Mouse (Mus musculus) stomach, embryonic 15.5 days (tissue): ENCODE data around the gene Xpr1. TPM values are rescaled to one million over a fixed set of nuclear protein-coding genes. Genes with fewer than 3 reads are reported as not detected.

ENCODE experiments used
- ATAC-seq: fragments of 200-750 bp; cut with Nextera tagmentation; 2 replicates; pipeline ENCODE4 v1.8.0; 2017; ENCODE audit warnings: low read depth, moderate number of reproducible peaks, moderate TSS enrichment; ENCODE audit not compliant: insufficient read depth, low FRiP score
- H3K27ac ChIP-seq: fragments of 300-500 bp; sonication (generic); 2 replicates; pipeline ENCODE4 v1.5.1; 2015; ENCODE audit warnings: mild to moderate bottlenecking, inconsistent platforms
- H3K27me3 ChIP-seq: fragments of 300-500 bp; sonication (generic); replicated peaks from 2 replicates; pipeline ENCODE4 v1.6.1; 2015; ENCODE audit warnings: inconsistent platforms
- H3K36me3 ChIP-seq: fragments of 300-500 bp; sonication (generic); 2 replicates; pipeline ENCODE4 v1.6.1; 2015; ENCODE audit warnings: inconsistent platforms
- H3K4me1 ChIP-seq: fragments of 300-500 bp; sonication (generic); 2 replicates; pipeline ENCODE4 v1.6.1; 2015; ENCODE audit warnings: inconsistent platforms
- H3K4me2 ChIP-seq: fragments of 300-500 bp; sonication (generic); 2 replicates; pipeline ENCODE4 v1.6.1; 2015; ENCODE audit warnings: mild to moderate bottlenecking, inconsistent platforms
- H3K4me3 ChIP-seq: fragments of 300-500 bp; sonication (generic); replicated peaks from 2 replicates; pipeline ENCODE4 v1.5.1; 2015; ENCODE audit warnings: inconsistent platforms
- H3K9ac ChIP-seq: fragments of 300-500 bp; sonication (generic); 2 replicates; pipeline ENCODE4 v1.6.1; 2015; ENCODE audit warnings: inconsistent platforms
- H3K9me3 ChIP-seq: fragments of 300-500 bp; sonication (generic); 2 replicates; pipeline ENCODE4 v1.6.1; 2016; ENCODE audit warnings: inconsistent platforms
- WGBS: fragments of 180-500 bp; shearing (Covaris S2); methylation state at CpG from one replicate; pipeline ENCODE4 v1.1.7; 2015; 5-methylcytosine and 5-hydroxymethylcytosine counted together
- polyA plus RNA-seq: library from polyadenylated mRNA; unstranded; fragments of >200 nt; fragmentation: Nextera tagmentation; extraction: Ambion mirVana; gene quantifications from 2 replicates; pipeline ENCODE4 v1.2.1, GENCODE M21; 2015

Gene Xpr1
- 8.1 and 8.9 TPM in 2 replicates for polyA plus RNA-seq

DNA sequence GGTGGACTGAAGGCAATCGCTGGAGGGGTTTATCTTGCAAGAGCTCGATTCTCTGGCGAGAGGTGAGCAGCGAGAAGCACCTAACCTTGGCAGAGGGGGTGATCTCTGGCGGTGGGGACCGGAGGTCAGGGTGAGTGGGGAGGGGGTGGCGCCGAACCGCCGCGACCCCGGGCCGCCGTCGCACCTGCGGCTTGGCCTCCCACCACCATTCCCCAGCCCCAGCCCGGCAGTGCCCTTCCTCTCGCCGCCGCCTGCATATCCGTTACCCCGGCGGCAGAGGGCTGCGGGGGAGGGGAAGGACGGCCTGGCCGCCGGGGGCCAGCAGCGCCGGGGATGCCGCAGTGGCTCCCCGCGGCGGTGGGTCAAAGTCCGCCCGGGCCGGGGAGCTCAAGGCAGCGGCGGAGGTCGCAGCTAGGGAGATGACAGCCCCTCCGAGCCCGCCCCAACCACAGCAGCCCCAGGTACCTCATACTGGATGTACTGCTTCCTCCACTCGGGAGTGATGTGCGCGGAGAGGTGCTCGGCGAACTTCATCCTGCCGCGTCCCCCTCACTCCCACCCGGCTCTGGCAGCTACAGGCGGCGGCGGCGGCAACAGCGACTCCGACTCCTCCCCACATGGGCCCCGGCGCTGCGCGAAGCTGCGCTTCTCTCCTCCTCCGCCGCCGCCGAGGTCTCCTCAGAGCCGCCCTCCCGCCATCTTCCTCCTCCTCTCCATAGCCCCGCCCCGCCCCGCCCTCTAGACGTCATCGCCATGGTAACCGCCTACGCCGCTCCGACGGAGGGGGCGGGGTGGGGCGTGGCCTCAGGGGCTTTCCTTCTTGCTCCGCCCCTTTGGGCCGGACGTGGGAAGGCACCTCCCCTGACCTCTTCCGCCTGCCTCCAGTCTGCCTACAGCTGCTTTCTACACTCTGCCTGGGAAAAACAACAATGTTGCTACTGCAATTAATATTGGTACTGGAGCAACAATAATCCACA lies at the start of gene Xpr1:
Gene Xpr1 (minus strand): TSS at position 715 of the 977 bp plus-strand sequence.
- H3K36me3 ChIP-seq, result no peaks in the 10 kb centered on the region
- peak within 1 kb of the TSS; percentile 97 for H3K4me3 ChIP-seq
- peak within 1 kb of the TSS; percentile 77 for H3K9ac ChIP-seq
- H3K4me1 ChIP-seq, result 0 out of 2 replicates have a peak, but pooled peaks cover 3% of the 10 kb centered on the region
- peak within 1 kb of the TSS; percentile 81 for H3K27ac ChIP-seq
- H3K4me2 ChIP-seq, result peak within 1 kb of the TSS; percentile 83
- no peaks in the 10 kb centered on the region for H3K27me3 ChIP-seq
- peak; percentile 97 for ATAC-seq
- H3K9me3 ChIP-seq, result no peaks in the 10 kb centered on the region
- under 1% methylated on average over 69 of the region's 82 CpGs for WGBS

- no peak for ATAC-seq
- Histone ChIP-seq H3K36me3 (no peaks in the 10 kb centered on the region), H3K27ac (no peak overlapping the region), H3K4me1 (no peaks in the 10 kb centered on the region), H3K9ac (no peak overlapping the region), H3K4me2 (no peak overlapping the region), H3K27me3 (no peaks in the 10 kb centered on the region), H3K9me3 (no peaks in the 10 kb centered on the region), H3K4me3 (no peak overlapping the region)
- 62% methylated on average over 10 of the region's 10 CpGs for whole genome bisulfite sequencing
These were observed 46.2 kb upstream of the Xpr1 start for GRCm38 (mm10) chr1:155463442-155463841.

GRCm38 (mm10) chr1:155462582-155462981 lies 45.4 kb upstream of the Xpr1 start:
- Histone ChIP-seq H3K9ac (no peak overlapping the region), H3K27ac (no peak overlapping the region), H3K9me3 (no peaks in the 10 kb centered on the region), H3K27me3 (no peaks in the 10 kb centered on the region), H3K4me3 (no peak overlapping the region), H3K36me3 (no peaks in the 10 kb centered on the region), H3K4me1 (no peaks in the 10 kb centered on the region), H3K4me2 (no peak overlapping the region)
- WGBS, result 79% methylated on average over 5 of the region's 5 CpGs
- ATAC-seq, result no peak

DNA sequence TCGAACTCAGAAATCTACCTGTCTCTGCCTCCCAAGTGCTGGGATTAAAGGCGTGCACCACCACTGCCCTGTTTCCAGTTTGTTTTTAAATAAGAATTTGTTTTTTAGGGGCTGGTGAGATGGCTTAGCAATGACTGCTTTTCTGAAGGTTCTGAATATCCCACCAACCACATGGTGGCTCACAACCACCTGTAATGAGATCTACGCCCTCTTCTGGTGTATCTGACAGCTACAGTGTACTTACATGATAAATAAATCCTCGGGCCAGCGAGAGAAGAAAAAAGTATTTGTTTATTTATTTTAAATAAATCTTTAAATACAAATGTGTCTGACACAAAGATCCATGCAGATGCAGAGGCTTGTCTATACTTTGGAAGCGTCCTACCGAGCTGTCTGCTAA lies 40.3 kb upstream of the Xpr1 start:
- 64% methylated on average over 7 of the region's 7 CpGs for WGBS
- no peaks in the 10 kb centered on the region for H3K9me3 ChIP-seq
- no peaks in the 10 kb centered on the region for H3K27me3 ChIP-seq
- H3K9ac ChIP-seq, result no peak overlapping the region
- no peak overlapping the region for H3K4me2 ChIP-seq
- H3K27ac ChIP-seq, result no peak overlapping the region
- H3K4me1 ChIP-seq, result no peaks in the 10 kb centered on the region
- H3K4me3 ChIP-seq, result no peak overlapping the region
- no peak for ATAC-seq
- no peaks in the 10 kb centered on the region for H3K36me3 ChIP-seq

DNA sequence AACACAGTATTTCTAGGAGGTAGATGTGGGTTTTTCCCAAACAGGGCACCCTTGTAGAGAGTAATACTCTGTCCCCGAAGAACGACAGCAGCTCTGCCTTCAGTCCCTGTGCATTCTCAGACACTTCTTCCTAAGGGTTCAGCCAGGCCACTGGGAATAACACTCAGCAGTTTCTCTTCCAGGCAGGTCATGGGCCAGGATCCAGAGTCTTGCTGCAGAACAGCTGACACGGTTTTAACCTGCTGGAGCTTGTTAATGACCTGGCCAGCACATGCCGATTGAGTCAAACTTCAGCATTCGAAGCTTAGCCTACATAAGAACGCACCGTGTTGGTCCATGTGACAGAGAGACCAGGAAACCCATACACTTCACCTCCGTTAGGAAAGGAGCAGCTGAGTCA lies 36.0 kb upstream of the Xpr1 start:
- WGBS, result 76% methylated on average over 8 of the region's 8 CpGs
- no peaks in the 10 kb centered on the region for H3K4me1 ChIP-seq

DNA sequence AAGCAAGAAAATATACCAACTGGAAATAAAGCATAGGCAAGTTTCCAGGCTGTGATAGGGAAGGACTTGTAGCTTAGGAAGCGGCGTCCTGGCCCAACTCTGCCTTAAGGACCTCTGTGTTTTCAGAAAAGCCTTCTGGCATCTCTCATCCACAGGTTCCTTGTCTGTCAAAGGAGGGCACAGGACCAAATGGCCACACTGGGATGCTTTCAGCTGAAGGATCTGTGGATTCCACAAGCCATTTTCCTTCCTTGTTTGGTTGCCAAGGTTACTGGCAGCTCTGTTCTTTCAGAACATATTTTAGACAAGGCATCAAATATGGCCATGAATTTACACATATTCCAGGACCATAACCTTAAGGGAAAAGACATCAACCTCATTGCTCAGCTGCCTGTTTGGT lies 31.7 kb upstream of the Xpr1 start:
- no peaks in the 10 kb centered on the region for H3K36me3 ChIP-seq
- H3K27me3 ChIP-seq, result no peaks in the 10 kb centered on the region
- no peaks in the 10 kb centered on the region for H3K4me1 ChIP-seq
- no peak overlapping the region for H3K4me2 ChIP-seq
- no peaks in the 10 kb centered on the region for H3K9me3 ChIP-seq
- H3K4me3 ChIP-seq, result no peak overlapping the region
- ATAC-seq, result no peak
- WGBS, result 82% methylated on average over 2 of the region's 2 CpGs
- no peak overlapping the region for H3K9ac ChIP-seq
- H3K27ac ChIP-seq, result no peak overlapping the region

More for the DNA sequence above, 36.0 kb upstream of the Xpr1 start:
- Histone ChIP-seq H3K27me3 (no peaks in the 10 kb centered on the region), H3K9me3 (no peaks in the 10 kb centered on the region), H3K4me2 (no peak overlapping the region), H3K9ac (no peak overlapping the region), H3K27ac (no peak overlapping the region), H3K4me3 (no peak overlapping the region), H3K36me3 (no peaks in the 10 kb centered on the region)
- ATAC-seq, result no peak

DNA sequence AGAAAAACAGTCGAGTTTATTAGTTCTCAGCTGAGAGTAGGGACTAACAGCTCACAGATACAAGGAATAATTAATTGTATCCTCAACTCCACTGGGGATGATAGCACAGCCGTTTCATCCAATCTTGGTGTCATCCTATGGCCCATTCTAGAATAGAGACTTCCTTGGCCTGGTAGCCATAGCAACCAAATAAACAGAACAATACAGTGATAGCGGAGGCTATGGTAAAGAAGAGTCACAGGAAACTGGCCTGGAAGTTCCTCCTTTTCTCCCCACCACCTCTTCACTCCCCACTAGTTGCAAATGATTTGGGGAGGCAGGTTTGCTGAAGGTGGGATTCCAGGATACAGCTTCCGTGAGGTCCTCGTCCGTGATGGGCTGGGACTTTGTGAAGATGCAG lies 30.1 kb upstream of the Xpr1 start:
- H3K27me3 ChIP-seq, result no peaks in the 10 kb centered on the region
- no peaks in the 10 kb centered on the region for H3K9me3 ChIP-seq
- peaks cover 3% of the 10 kb centered on the region; the same call in 1 of the 2 replicates for H3K4me1 ChIP-seq
- no peak for ATAC-seq
- no peak overlapping the region for H3K4me3 ChIP-seq
- whole genome bisulfite sequencing, result 63% methylated on average over 6 of the region's 6 CpGs
- no peak overlapping the region for H3K9ac ChIP-seq
- H3K36me3 ChIP-seq, result no peaks in the 10 kb centered on the region
- H3K4me2 ChIP-seq, result no peak overlapping the region
- H3K27ac ChIP-seq, result no peak overlapping the region

- no peak overlapping the region for H3K9ac ChIP-seq
- 81% methylated on average over 4 of the region's 4 CpGs for WGBS
- ATAC-seq, result no peak
- H3K4me2 ChIP-seq, result no peak overlapping the region
- H3K4me3 ChIP-seq, result no peak overlapping the region
- H3K9me3 ChIP-seq, result no peaks in the 10 kb centered on the region
- no peaks in the 10 kb centered on the region for H3K27me3 ChIP-seq
- peaks cover 3% of the 10 kb centered on the region; the same call in 1 of the 2 replicates for H3K4me1 ChIP-seq
- no peaks in the 10 kb centered on the region for H3K36me3 ChIP-seq
- H3K27ac ChIP-seq, result no peak overlapping the region
These were observed 25.9 kb upstream of the Xpr1 start for GRCm38 (mm10) chr1:155443115-155443514.

GRCm38 (mm10) chr1:155442521-155443001 lies 25.3 kb upstream of the Xpr1 start:
- H3K27me3 ChIP-seq, result no peaks in the 10 kb centered on the region
- H3K9ac ChIP-seq, result no peak overlapping the region
- H3K4me3 ChIP-seq, result no peak overlapping the region
- H3K4me2 ChIP-seq, result no peak overlapping the region
- no peaks in the 10 kb centered on the region for H3K36me3 ChIP-seq
- WGBS, result 64% methylated on average over 13 of the region's 13 CpGs
- no peak for ATAC-seq
- H3K27ac ChIP-seq, result no peak overlapping the region
- H3K9me3 ChIP-seq, result no peaks in the 10 kb centered on the region
- H3K4me1 ChIP-seq, result peaks cover 3% of the 10 kb centered on the region; the same call in 1 of the 2 replicates

GRCm38 (mm10) chr1:155439551-155439950 lies 22.3 kb upstream of the Xpr1 start:
- H3K4me2 ChIP-seq, result no peak overlapping the region

DNA sequence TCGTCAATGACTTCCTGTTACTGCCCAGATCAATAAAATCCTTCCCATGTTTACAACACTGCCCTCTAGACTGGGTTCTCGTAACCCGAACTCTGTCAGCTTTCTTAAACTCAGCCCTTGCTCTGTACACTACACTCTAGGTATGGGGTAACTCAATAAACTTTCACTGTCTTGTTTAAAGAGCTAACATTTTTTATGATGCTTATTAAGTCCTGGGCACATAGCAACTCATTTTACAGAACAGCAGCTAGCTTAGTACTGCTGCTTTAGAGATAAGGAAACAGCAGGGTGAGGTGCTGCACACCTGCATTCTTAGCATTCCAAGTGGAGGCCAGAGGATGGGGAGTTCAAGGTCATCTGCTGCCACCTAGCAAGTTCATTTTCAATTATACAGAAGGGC lies 21.3 kb upstream of the Xpr1 start:
- no peak for ATAC-seq
- 32% methylated on average over 3 of the region's 3 CpGs for WGBS

More at GRCm38 (mm10) chr1:155439551-155439950, 22.3 kb upstream of the Xpr1 start:
- no peak overlapping the region for H3K27ac ChIP-seq
- H3K9ac ChIP-seq, result no peak overlapping the region
- 44% methylated on average over 7 of the region's 7 CpGs for WGBS
- no peaks in the 10 kb centered on the region for H3K27me3 ChIP-seq
- peaks cover 3% of the 10 kb centered on the region; the same call in 1 of the 2 replicates for H3K4me1 ChIP-seq
- ATAC-seq, result no peak
- no peaks in the 10 kb centered on the region for H3K36me3 ChIP-seq
- no peak overlapping the region for H3K4me3 ChIP-seq
- H3K9me3 ChIP-seq, result no peaks in the 10 kb centered on the region

DNA sequence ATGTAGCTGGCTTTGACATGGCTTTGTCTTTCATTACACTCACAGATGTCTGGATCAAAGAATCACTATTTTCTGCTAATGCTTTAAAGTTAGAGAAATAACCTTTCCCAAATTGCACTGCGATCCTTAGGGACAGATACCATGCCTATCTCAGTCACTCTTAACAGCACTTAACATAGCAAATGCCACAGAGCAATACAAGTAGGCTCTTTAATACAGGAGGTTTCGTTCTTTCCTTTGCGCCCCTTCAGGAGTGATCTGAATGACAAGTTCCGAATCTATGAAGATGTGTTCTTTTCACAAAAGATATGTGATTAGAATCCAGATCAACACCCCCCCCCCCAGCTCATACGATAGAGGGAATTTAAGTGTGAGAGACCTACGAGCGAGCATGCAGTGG lies 12.1 kb upstream of the Xpr1 start:
- no peaks in the 10 kb centered on the region for H3K4me1 ChIP-seq
- no peak for ATAC-seq
- no peaks in the 10 kb centered on the region for H3K36me3 ChIP-seq
- H3K4me2 ChIP-seq, result no peak overlapping the region
- 88% methylated on average over 7 of the region's 7 CpGs for WGBS
- H3K27me3 ChIP-seq, result no peaks in the 10 kb centered on the region
- H3K9me3 ChIP-seq, result no peaks in the 10 kb centered on the region
- H3K27ac ChIP-seq, result no peak overlapping the region
- H3K4me3 ChIP-seq, result no peak overlapping the region
- no peak overlapping the region for H3K9ac ChIP-seq

More for the DNA sequence above, 21.3 kb upstream of the Xpr1 start:
- Histone ChIP-seq H3K27me3 (no peaks in the 10 kb centered on the region), H3K9ac (no peak overlapping the region), H3K4me1 (peaks cover 3% of the 10 kb centered on the region; the same call in 1 of the 2 replicates), H3K4me2 (no peak overlapping the region), H3K4me3 (no peak overlapping the region), H3K9me3 (no peaks in the 10 kb centered on the region), H3K27ac (no peak overlapping the region), H3K36me3 (no peaks in the 10 kb centered on the region)
